Comparison of ENCODE assay signal across 25 mouse cellular contexts in the genomic region with DNA sequence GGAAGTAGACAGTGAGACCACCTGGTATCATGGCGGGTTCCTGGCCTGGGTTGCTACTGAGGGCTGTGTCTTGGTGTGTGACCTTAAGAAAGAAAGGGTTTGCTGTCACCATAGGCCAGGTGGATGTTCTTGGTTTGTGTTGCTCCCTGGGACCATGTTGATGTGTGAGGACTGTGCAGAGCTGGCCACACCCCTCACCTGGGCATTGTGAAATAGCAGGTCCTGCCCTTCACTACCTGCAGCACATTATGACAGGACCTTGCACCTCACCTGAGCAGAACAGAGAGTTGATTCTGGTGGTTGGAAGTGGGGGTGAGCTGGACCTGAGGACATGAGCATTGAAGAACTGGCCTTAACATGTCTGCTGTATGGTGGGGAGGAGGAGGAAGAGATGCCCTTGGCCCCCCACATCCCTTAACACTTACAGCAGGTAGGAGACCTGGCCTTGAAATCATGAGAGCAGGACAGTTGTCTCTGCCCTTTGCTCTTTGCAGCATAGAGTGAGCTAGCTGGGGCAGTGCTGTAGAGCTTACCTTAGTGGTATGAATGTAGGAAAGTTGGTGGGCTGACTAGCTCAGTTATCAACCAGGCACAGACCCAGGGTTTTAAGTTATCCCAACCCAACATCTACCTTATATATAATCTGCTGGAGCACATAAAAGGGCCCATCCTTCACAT.
"Had no signal": no experiment of that assay in that cellular context is flagged by ENCODE, and none has a peak within 500 bp of the region (broad histone marks: within the 10 kb centered on the region; RNA-seq: fewer than 3 reads in every experiment).

No protein-coding gene starts in this region.

- H3K9me3 ChIP-seq: heart, embryonic 13.5 days; heart, embryonic 15.5 days; hindbrain, embryonic 10.5 days; hindbrain, embryonic 12.5 days; limb, embryonic 10.5 days; limb, embryonic 12.5 days had no signal

- DNase-seq: forebrain, postnatal 0 days; gastrocnemius, postnatal 14 days; gastrocnemius, postnatal 36 days; heart, adult 11 months; heart, adult 2 months; heart, postnatal 4 days; kidney, adult 11 months; kidney, adult 8-10 months; kidney, postnatal 10 days; kidney, postnatal 25 days; kidney, postnatal 4 days; liver had no signal

- H3K9ac ChIP-seq: forebrain, postnatal 0 days; heart, embryonic 13.5 days; heart, embryonic 15.5 days; hindbrain, embryonic 12.5 days; hindbrain, embryonic 14.5 days; limb, embryonic 12.5 days had no signal

- H3K4me3 ChIP-seq: heart, adult 2 months; heart, embryonic 13.5 days; heart, embryonic 15.5 days; hindbrain, embryonic 10.5 days; hindbrain, embryonic 12.5 days; layer of hippocampus, adult 2 months; left cerebral cortex, adult 2 months; limb, embryonic 10.5 days; limb, embryonic 12.5 days had no signal

- H3K27me3 ChIP-seq: heart, embryonic 13.5 days; heart, embryonic 15.5 days; hindbrain, embryonic 12.5 days; limb, embryonic 12.5 days had no signal

- ATAC-seq: forebrain, postnatal 0 days; hindbrain, embryonic 16.5 days; inflammation-experienced regulatory T-cells, adult 6 months had no signal

- H3K36me3 ChIP-seq: heart, embryonic 13.5 days; heart, embryonic 15.5 days; hindbrain, embryonic 10.5 days; hindbrain, embryonic 12.5 days; limb, embryonic 10.5 days; limb, embryonic 12.5 days had no signal

- H3K4me2 ChIP-seq: heart, embryonic 11.5 days; heart, embryonic 13.5 days; heart, embryonic 15.5 days; hindbrain, embryonic 12.5 days; hindbrain, embryonic 14.5 days; limb, embryonic 12.5 days; liver, embryonic 11.5 days had no signal

- H3K27ac ChIP-seq: heart, adult 2 months; heart, embryonic 13.5 days; heart, embryonic 15.5 days; hindbrain, embryonic 10.5 days; hindbrain, embryonic 12.5 days; hindbrain, embryonic 14.5 days; layer of hippocampus, adult 2 months; left cerebral cortex, adult 2 months; limb, embryonic 10.5 days; limb, embryonic 12.5 days had no signal

- H3K4me1 ChIP-seq: heart, embryonic 13.5 days; heart, embryonic 15.5 days; hindbrain, embryonic 10.5 days; hindbrain, embryonic 12.5 days; limb, embryonic 10.5 days; limb, embryonic 12.5 days had no signal
